Mouse (Mus musculus): Measurements from ENCODE around the gene Gm17542.
A peak's percentile ranks its signal among the peaks of the same experiment; 100 is the strongest.
"Not testable (repeated sequence)": the region's sequence is repeated elsewhere in the genome, so short reads cannot be mapped to it uniquely, and the experiment has no call there.

Gene Gm17542

DNA sequence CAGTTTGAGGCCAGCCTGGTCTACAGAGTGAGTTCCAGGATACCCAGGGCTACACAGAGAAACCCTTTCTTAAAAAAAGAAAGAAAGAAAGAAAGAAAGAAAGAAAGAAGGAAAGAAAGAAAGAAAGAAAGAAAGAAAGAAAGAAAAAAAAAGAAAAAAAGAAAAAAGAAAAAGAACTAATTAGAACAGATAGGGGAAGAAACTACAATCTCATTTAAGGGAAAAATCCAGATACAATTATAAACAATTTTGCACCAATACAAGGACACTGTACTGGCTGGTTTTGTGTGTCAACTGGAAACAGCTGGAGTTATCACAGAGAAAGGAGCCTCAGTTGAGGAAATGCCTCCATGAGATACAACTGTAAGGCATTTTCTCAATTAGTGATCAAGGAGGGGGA, at the start of gene Gm17542:
Gene Gm17542 (minus strand): TSS at position 101 of the 400 bp plus-strand sequence.
- DNase-seq = not testable (repeated sequence)

DNA sequence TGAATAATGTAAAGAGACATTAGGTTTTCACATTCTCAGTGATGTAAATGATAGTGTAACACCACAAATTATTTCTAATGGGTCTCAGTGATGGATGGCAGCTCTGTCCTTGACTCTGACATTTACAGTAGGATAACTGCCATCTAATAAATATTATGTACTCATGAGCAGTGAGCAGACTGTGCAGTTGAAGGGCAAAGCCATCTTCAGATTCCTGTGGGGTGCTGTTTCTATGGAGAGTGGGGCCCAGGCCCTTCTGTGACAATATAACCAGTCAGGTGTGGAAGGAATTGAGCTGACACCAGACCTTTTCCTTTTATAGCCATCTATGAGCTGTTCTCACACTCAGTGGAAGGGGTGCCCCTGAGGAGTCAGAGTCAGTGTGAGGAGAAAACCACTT, 21.8 kb upstream of the Gm17542 start:
- DNase-seq = no peak

DNA sequence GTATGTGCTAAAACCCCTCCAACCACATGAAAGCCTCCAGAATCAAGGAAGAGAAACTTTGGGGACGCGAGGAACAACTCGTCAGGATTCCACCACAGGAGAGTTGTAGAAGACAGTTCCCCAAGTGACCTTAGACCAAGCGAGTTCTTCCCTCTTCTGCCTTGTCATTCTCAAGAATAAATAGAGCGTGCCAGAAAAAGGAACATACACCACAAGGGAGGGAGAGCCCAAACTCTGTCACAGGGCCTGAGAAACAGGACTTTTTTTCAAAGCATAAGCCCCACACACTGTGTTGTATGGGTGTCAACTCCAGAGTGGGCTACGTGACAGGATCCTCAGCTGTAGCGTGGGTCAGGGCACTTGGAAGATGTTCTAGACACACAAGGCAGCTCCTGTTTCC, 20.1 kb upstream of the Gm17542 start:
- DNase-seq = no peak

DNA sequence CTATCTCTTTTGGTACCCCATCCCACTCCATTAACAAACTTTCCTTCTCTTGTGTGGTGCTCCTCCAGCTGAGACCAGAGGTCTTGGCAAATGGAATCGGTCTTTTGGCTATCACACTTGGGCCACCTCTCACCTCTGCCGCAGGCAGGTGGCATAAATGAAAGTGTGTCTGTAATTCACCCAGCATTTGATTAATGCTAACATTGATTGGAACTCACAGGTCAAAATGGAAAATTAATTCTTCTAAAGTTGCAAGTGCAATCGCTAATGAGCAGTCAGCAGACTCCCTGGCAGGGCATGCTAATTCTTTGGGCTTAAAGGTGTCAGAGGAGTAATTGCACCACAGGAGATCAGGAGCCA, 3.2 kb downstream of the Gm17542 start:
- no peak for DNase-seq

DNA sequence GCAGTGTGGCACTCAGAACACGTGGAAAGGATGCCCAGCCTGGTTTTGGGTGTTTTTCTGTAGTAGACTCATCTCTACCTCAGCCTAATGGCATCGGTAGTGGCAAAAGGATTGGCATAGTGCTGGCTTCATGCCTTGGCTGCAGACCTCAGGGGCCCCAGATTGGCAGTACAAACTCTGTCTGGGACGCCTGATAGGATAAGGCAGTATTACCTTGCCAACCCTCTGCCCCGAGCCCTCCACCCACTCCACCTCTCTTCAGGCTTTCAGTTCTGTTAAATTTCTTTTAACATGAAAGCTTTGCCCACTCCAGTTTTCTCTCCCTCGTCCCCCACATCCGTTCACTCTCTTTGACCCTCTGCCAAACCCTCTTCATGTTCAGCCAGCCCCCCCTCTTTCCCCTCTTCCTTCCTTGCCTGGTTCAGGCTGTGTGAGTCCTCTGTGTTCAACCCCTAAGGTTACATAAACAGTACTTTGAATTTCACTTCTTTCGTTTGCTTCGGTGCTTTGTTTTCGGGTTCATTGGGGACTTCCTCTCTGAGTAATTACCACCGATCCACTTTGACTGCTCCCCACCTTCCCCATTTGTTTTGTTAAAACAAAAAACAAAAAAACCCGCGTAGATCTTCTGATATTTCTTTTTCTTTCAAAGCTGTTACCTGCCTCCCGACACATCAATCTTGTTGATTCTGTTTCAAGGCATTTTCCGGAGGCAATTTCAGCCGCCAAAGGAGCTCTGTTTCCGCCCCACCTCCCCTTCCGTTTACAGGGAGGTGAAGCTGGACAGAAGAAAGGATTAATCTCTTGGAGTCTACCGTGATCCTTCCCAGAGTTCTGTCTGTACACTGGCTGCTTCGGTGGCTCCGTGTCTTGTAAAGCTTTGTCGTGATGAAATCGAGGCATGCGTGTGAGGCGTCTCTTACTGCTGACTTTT, 3.9 kb downstream of the Gm17542 start:
- DNase-seq = no peak

DNA sequence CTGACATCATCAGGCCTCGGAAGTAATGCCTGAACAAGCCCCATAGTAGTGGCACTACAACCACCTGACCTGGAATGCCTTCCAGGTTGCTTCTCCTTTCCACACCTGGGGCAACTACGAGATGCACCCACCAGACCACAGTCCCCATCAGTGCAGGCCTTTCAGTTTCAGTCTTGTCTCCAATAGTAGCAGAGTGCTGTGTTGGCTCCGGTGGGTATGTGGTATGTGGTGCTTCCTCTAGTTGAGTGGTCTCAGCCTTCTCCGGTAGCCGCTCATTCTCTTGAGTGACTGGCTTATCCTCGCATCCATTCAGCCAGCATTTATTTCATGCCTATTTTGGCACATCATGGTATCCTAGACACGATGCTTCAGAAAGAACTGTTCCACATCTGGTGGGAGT, 4.8 kb downstream of the Gm17542 start:
- DNase-seq = no peak

DNA sequence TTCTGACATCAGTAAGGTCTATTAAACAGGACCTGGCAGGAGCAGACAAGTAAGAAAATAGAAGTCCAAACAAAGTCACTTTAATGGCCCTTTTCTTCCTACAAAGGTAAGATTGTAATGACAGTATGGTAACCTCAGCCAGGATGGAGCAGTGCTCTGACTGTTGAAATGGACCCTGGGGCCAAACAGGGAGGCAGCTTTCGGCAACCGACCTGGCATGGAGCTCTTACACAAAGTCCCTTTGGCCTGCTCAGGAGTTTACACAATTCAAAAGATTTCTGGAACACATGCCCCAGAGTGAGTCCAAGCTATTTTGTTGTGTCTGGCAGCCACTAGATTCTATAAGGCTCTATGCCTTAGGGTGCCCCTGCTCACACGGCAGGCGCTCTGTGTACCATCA, 9.0 kb downstream of the Gm17542 start:
- DNase-seq = no peak

DNA sequence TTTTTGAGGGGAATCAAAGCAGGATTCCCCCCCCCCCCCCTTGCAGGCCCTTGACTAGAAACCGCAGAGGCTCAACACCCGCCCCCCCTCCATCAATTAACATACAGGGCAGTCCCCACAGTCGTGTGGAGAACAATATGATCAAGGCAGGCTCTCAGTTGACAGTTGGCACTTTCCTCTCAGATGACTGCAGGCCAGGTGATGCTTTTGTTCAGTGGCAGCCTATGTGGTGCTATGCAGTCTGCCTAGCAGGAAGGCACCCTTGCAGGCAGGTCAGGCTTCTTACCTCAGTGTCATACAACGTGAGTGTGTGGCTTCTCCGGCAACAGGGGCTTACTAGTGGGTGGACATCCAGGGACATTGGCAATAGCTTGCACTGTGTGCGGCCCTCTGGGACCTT, 17.4 kb downstream of the Gm17542 start:
- no peak for DNase-seq

DNA sequence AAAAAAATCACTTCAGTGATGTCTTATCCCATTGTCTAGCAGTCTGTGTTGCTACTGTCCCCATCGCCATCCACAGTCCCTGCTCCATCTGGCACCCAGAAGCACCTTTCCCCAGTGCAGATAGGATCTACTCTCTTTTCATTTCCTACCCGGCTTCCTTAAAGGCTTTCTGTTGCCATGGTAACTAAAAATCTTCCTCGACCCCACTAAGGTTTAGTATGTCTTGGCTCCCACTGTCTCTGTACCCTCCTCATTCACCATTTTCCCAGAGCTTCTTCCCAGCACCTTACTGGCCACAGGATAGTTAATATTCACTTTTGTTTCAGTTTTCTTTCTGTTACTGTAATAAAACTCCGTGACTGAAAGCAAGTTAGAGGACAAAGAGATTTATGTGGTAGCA, 17.9 kb downstream of the Gm17542 start:
- no peak for DNase-seq

DNA sequence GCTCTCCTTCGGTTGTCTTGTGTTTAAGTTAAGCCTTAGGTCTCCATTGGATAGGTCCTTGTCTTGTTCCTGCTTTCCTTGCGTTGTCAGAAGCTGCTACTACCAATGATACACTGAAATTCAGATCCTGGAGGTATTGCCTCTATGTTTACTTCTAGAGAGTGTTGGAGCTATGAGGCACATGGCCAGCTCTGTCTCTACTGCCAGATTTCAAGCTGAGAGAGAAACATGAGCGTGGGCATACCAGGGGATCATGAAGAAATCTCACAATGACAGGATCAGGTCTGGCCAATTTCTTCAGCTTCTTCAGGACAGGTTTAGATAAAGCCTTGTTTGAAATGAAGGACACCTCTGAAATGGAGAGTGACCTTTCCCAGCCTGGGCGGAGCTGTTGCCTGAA, 19.1 kb downstream of the Gm17542 start:
- DNase-seq = no peak

DNA sequence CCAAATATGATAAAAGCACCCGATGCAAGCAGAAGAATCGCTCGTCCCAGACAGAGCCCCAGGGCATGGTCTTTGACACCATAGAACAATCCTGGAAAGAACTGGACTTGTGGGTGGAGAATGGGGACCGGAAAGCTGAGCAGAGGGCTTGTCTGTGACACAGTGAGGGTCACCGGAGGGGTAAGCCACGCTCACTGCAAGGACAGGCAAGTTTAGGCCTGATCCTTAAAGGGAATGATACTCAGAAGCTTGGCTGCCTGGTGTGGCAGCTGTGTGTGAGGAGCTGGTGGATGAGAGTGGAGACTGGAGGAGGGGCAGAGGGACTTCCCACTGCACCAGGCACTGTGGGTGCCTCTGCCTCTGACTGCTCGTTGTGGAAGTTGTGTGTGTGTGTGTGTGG, 27.0 kb downstream of the Gm17542 start:
- no peak for DNase-seq

DNA sequence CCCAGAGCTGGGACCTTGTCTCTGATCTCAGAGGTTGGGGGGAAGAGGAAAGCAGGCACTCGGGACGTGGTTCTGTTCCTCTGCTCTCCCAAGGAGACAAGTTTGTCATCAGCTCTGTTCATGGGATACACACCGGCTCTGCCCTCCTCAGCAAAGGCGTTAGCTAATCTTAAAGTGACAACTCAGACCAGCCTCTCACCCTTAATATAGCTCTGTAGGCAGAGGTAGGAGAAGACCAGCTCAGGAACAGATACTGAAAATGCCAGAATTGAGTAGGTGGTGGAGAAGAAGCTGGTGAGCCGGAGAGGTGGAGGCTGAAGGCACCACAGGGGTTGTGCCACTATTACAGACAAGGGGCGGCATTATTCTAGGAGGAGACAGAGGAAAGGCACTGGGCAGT, 38.7 kb downstream of the Gm17542 start:
- DNase-seq = no peak

DNA sequence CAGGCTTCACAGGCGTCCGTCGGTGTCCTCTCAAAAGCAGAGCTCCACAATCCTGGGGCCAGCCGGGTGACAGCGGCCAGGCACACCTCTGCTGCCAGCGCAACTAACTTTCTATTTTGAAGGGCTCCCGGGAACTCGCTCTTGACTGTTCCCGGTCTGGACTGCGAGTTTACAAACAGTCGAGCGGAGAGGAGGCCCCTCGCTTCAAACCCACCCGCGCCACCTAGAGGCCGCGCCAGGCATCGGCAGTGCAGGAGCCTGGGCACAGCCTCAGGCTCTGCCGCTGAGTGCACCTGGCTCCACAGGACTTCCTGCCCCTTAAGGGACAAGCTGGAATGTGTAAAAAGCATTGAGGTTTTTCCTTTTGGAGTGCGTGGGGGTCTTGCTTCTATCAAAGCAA, 42.5 kb downstream of the Gm17542 start, which contains the start of gene Edar:
Gene Edar (minus strand): TSS at position 122 of the 400 bp plus-strand sequence.
- DNase-seq = peak; percentile 60

DNA sequence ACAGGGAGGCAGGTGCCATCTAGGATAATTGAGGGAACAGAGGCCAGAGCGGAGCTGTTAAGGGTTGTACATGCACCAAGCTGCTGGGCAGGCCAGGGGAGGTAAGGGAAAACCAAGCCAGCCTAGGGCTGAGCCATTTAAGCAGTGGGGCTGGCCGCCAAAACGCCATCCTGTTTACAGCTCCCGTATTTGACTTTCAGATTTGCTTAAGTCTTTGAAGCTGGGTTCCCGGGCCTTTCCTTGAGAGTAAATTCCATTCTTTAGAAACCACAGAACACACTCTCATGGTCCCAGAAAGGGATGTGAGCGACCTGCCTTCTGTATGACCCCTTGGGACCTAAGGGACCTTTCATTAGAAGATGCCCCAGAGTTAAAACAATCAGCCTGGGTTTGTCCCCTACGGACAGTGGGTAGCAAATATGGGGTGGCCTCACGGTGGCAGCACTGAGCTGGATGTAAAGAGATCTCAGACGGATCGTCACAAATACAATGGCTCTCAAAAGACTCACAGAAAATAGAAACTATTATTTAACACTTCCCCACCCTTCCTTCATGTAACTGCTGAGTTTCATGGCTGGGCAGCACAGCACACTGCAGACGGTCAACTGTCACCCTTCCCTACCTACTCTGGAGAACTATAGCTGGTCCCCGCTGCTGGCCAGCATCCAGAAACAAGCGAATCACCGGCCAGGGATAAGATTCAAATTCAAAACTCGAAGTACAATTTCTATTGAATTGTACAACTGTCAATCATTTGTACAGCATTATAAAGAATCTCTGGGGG, 44.5 kb downstream of the Gm17542 start:
- DNase-seq = peak; percentile 66

DNA sequence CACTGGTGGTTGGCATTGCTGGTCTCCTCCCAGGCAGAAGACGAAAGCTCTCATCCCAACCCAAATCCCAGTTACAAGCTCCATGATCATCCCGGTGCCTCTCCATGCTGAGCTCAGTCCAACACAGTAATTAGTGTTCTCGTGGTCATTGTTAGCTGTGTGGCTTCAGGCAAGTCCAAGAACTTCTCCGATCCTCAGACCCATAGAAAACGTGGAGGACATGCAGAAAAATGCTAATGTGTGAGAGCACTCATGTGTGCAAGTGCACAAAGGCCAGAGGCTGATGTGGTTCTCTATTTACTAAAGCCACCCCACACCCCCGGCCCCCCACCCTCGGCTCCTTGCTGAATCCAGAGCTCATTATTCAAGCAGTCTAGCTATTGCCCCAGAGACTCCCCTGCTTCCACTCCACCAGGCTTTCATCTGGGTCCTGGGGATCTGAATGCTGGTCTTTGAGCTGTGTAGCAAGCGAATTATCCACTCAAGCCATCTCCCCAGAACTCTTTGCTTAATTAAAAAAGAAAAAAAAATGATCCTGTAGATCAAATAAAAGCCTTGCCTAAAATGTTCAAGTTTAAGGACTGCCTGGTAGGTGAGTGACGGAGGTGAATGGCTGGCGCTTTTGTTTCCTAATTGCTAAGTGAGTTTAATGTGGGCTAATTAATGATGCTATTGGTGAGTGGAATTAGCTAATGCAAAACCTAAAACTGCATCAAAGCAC, 45.3 kb downstream of the Gm17542 start:
- no peak for DNase-seq

DNA sequence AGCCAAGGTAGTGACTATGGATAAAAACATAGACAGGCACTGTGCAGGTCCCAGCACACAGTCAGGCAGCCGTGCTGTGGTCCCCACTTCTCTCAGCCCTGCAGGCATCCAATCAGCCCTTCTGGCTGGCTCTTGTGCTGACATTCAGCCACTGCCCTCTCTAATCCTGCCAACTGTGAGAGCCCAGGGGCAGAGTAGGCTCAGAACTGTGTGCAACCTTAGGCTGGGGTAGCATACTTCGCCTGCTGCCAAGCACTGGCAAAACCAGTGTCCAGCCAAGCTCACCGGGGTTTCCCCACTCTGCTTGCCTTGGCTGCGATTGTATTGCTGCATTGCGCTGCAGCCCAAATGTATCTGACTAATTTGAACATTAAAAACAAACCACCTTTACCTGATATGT, 54.1 kb downstream of the Gm17542 start:
- no peak for DNase-seq
